Mouse (Mus musculus): ENCODE measurements at regions not wholly inside any gene's neighbourhood (a gene's known extent, or its start where the extent isn't known, plus 50 kb on each side); places are given as distances from the start of the nearest gene placed in this dataset.

- no peak for DNase-seq (ENCODE audit: low spot score)
Measured at GRCm38 (mm10) chr2:3940786-3941185, 76.7 kb upstream of the Frmd4a start.

- DNase-seq (ENCODE audit: low spot score), result no peak
Measured at GRCm38 (mm10) chr2:3941496-3941895, 76.0 kb upstream of the Frmd4a start.

- no peak for DNase-seq (ENCODE audit: low spot score)
Measured at GRCm38 (mm10) chr2:3947432-3947831, 70.1 kb upstream of the Frmd4a start.

GRCm38 (mm10) chr2:3948331-3948730, 69.2 kb upstream of the Frmd4a start:
- DNase-seq (ENCODE audit: low spot score), result no peak

- DNase-seq (ENCODE audit: low spot score), result no peak
Measured at GRCm38 (mm10) chr2:3957491-3957890, 60.0 kb upstream of the Frmd4a start.

GRCm38 (mm10) chr2:3958065-3958641, 59.4 kb upstream of the Frmd4a start:
- DNase-seq (ENCODE audit: low spot score), result no peak

- DNase-seq (ENCODE audit: low spot score), result no peak
Measured at GRCm38 (mm10) chr2:3958711-3959110, 58.8 kb upstream of the Frmd4a start.

GRCm38 (mm10) chr2:3959181-3959580, 58.3 kb upstream of the Frmd4a start:
- DNase-seq (ENCODE audit: low spot score), result no peak

GRCm38 (mm10) chr2:3960213-3960612, 57.3 kb upstream of the Frmd4a start:
- DNase-seq (ENCODE audit: low spot score), result no peak

GRCm38 (mm10) chr2:3964351-3964750, 53.2 kb upstream of the Frmd4a start:
- peak; percentile 68 for DNase-seq (ENCODE audit: low spot score)
